Mouse (Mus musculus) liver, postnatal 0 days (tissue): Measurements from ENCODE around the gene Eif4g3.

Source experiments
- CTCF ChIP-seq: sonication (generic); IDR thresholded peaks from 2 replicates; pipeline ENCODE4 v1.5.1; 2016; ENCODE audit warnings: antibody characterized with exemption, low read depth
- EP300 ChIP-seq: IDR thresholded peaks from 2 replicates; pipeline ENCODE4 v1.6.1; 2016; ENCODE audit warnings: antibody characterized with exemption, low read depth, mild to moderate bottlenecking

DNA sequence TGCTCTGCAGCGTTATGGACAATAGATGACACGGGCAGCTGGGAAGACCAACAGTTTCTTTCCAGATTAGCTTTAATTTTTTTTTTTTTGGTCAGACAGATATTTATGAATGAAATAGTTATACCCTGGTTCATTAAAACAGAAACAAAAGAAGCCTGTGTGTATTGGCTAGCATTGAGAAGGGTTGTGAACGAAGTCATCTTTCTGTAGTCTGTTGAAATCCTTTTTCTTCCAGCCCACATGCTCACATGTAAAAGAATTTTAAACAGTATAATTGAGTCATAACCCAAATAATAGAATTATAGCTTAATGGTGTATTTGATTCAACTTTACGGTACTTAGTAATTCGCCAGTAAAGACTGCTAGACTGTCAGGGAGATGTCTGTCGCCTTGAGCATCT, 28.8 kb downstream of the Eif4g3 start:
- no peak for TF ChIP-seq CTCF
- TF ChIP-seq EP300 = no peak
